Mouse (Mus musculus): ENCODE data around the gene Fbxo34.

- no peak for TF ChIP-seq POLR2A (IDR thresholded peaks at IDR 0.05; ENCODE audit: low read depth, low read length)
- TF ChIP-seq CTCF (IDR thresholded peaks at IDR 0.05; ENCODE audit: extremely low read depth, insufficient read length, insufficient replicate concordance, low read depth, low read length): no peak
Measured at GRCm38 (mm10) chr14:47542283-47542682, 92.1 kb downstream of the Fbxo34 start.

Measured in small intestine, adult 2 months (tissue).